Comparison of ENCODE assay signal across 16 mouse cellular contexts in the genomic region with DNA sequence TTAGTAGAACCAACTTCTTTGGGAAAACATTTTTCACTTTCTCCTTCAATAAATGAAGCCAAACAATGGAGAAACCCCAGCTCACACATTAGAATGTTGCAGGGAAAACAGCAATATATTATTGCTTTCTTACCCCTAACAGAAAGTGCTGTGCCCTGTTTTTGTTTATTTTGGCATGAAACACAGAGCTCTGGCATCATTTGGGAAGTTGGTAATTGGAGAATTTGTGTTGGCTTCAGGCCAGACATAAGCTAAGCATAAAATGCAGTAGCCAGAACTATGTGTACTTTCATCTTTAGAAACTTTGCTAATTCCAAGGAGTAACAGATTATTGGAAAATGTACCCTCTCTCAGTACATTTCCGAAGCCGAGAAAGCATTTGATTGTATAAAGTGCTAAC.
DNase-seq lines count a peak whose midpoint lies in the region; ATAC-seq and TF ChIP-seq lines count a peak whose summit lies in the region.
"Had no signal": no experiment of that assay in that cellular context is flagged by ENCODE, and none has a peak within 500 bp of the region (broad histone marks: within the 10 kb centered on the region; RNA-seq: fewer than 3 reads in every experiment).

No protein-coding gene starts in this region.

- H3K27me3 ChIP-seq in kidney, embryonic 16.5 days (ENCODE audit: insufficient read depth, low read length), result no peaks in the 10 kb centered on the region
- H3K27me3 ChIP-seq in thymus, adult 2 months (ENCODE audit: control insufficient read depth, insufficient read depth, low read length), result no peaks in the 10 kb centered on the region
- H3K27me3 ChIP-seq: liver, embryonic 13.5 days; neural tube, embryonic 15.5 days; stomach, embryonic 15.5 days had no signal

- no peak for TF ChIP-seq CTCF in thymus, adult 2 months (IDR thresholded peaks at IDR 0.05; ENCODE audit: borderline replicate concordance, control insufficient read depth, extremely low read depth, insufficient read depth, low read length, poor library complexity)
- no peak for TF ChIP-seq CTCF in left cerebral cortex, adult 2 months (IDR thresholded peaks at IDR 0.05)

- H3K27ac ChIP-seq in kidney, embryonic 16.5 days (ENCODE audit: low read length), result no peak overlapping the region
- H3K27ac ChIP-seq in thymus, adult 2 months (ENCODE audit: control insufficient read depth, insufficient read depth, low read length), result no peak overlapping the region
- no peak overlapping the region for H3K27ac ChIP-seq in left cerebral cortex, adult 2 months
- H3K27ac ChIP-seq: liver, embryonic 13.5 days; neural tube, embryonic 15.5 days; stomach, embryonic 15.5 days had no signal

- peaks cover 3% of the 10 kb centered on the region; the same call in 1 of the 2 replicates for H3K4me1 ChIP-seq in kidney, embryonic 16.5 days (ENCODE audit: insufficient read depth, low read length)
- H3K4me1 ChIP-seq in thymus, adult 2 months (replicated peaks; ENCODE audit: control insufficient read depth, insufficient read depth, low read length), result no peaks in the 10 kb centered on the region
- H3K4me1 ChIP-seq: liver, embryonic 13.5 days; neural tube, embryonic 15.5 days; stomach, embryonic 15.5 days had no signal

- H3K4me2 ChIP-seq in kidney, embryonic 16.5 days (replicated peaks; ENCODE audit: low read depth, low read length), result no peak overlapping the region
- H3K4me2 ChIP-seq: liver, embryonic 13.5 days; neural tube, embryonic 15.5 days; stomach, embryonic 15.5 days had no signal

- 13% methylated on average over 2 of the region's 2 CpGs for WGBS in kidney, embryonic 16.5 days
- 85% methylated on average over 2 of the region's 2 CpGs for WGBS in thymus, adult 2 months

- no peak for ATAC-seq in kidney, embryonic 16.5 days (ENCODE audit: low FRiP score, low TSS enrichment)

- intact Hi-C loops in left cerebral cortex, adult 2 months (cut with DNase I), result no loop called here

- no peak overlapping the region for H3K9ac ChIP-seq in kidney, embryonic 16.5 days (replicated peaks; ENCODE audit: low read length)
- H3K9ac ChIP-seq: liver, embryonic 13.5 days; neural tube, embryonic 15.5 days; stomach, embryonic 15.5 days had no signal

- no peak for TF ChIP-seq POLR2A in thymus, adult 2 months (IDR thresholded peaks at IDR 0.05; ENCODE audit: control insufficient read depth, extremely low read depth, insufficient read depth, low read length, poor library complexity)

- peak; percentile 2 for DNase-seq in adrenal gland, postnatal 10 days
- DNase-seq in adrenal gland, postnatal 25 days, result no peak
- peak; percentile 11 for DNase-seq in kidney, adult 9 months
- peak; percentile 35 for DNase-seq in 416B (ENCODE audit: low read depth)
- DNase-seq in fibroblast of lung, adult 2 months (ENCODE audit: low read depth), result peak; percentile 14
- no peak for DNase-seq in thymus, adult 2 months
- DNase-seq in left cerebral cortex, adult 2 months (ENCODE audit: extremely low spot score in 1 of 2, low spot score in 2 of 2), result no peak
- DNase-seq: adrenal gland, postnatal 36 days; cerebellum, adult 11-12 months; layer of hippocampus, postnatal 36 days; liver, embryonic 13.5 days; retina, postnatal 1 day had no signal

- H3K4me3 ChIP-seq in kidney, embryonic 16.5 days (ENCODE audit: low read length), result no peak overlapping the region
- no peak overlapping the region for H3K4me3 ChIP-seq in thymus, adult 2 months (ENCODE audit: control insufficient read depth, insufficient read depth, low read length)
- H3K4me3 ChIP-seq in left cerebral cortex, adult 2 months, result no peak overlapping the region
- H3K4me3 ChIP-seq: erythroblast, embryonic 14.5 days; liver, embryonic 13.5 days; neural tube, embryonic 15.5 days; stomach, embryonic 15.5 days had no signal

- no peaks in the 10 kb centered on the region for H3K36me3 ChIP-seq in kidney, embryonic 16.5 days (ENCODE audit: insufficient read depth, low read length)
- no peaks in the 10 kb centered on the region for H3K36me3 ChIP-seq in thymus, adult 2 months (ENCODE audit: control insufficient read depth, insufficient read depth, low read length)
- H3K36me3 ChIP-seq: liver, embryonic 13.5 days; neural tube, embryonic 15.5 days; stomach, embryonic 15.5 days had no signal

- H3K9me3 ChIP-seq in kidney, embryonic 16.5 days (ENCODE audit: low read length), result 0 out of 2 replicates have a peak, but pooled peaks cover 2% of the 10 kb centered on the region
- H3K9me3 ChIP-seq: liver, embryonic 13.5 days; neural tube, embryonic 15.5 days; stomach, embryonic 15.5 days had no signal

Comparison
In these comparisons a context has a peak if more than half of its experiments do, and no peak if none do; other contexts are left out.
1. DNase-seq: peak in adrenal gland, postnatal 10 days (single experiment), kidney, adult 9 months (single experiment), 416B (single experiment) and fibroblast of lung, adult 2 months (single experiment); none in adrenal gland, postnatal 25 days (single experiment), thymus, adult 2 months (single experiment) and left cerebral cortex, adult 2 months (0 of 2).